Mouse (Mus musculus) heart, postnatal 0 days (tissue): ENCODE measurements around the gene Samd4. TPM values are rescaled to one million over a fixed set of nuclear protein-coding genes. Genes with fewer than 3 reads are reported as not detected.
A peak's percentile ranks its signal among the peaks of the same experiment; 100 is the strongest.

Experiments
- ATAC-seq: fragments of 200-750 bp; cut with Nextera tagmentation; 2 replicates; pipeline ENCODE4 v1.8.0; 2017; ENCODE audit warnings: low read depth, moderate number of reproducible peaks, moderate library complexity; ENCODE audit not compliant: insufficient read depth
- DNase-seq: peaks from one replicate; pipeline ENCODE4 v3.0.0-alpha.2; 2016; ENCODE audit warnings: low spot score
- H3K27ac ChIP-seq: fragments of 300-500 bp; sonication (generic); 2 replicates; pipeline ENCODE4 v1.5.1; 2014; ENCODE audit warnings: low read depth, mild to moderate bottlenecking
- H3K27me3 ChIP-seq: fragments of 300-500 bp; sonication (generic); 2 replicates; pipeline ENCODE4 v1.6.1; 2014; ENCODE audit warnings: low read length, mixed read lengths; ENCODE audit not compliant: control insufficient read depth, insufficient read depth
- H3K36me3 ChIP-seq: fragments of 300-500 bp; sonication (generic); replicated peaks from 2 replicates; pipeline ENCODE4 v1.6.1; 2014; ENCODE audit warnings: low read length, mixed read lengths; ENCODE audit not compliant: control insufficient read depth, insufficient read depth
- H3K4me1 ChIP-seq: fragments of 300-500 bp; sonication (generic); 2 replicates; pipeline ENCODE4 v1.6.1; 2014; ENCODE audit warnings: antibody characterized with exemption; ENCODE audit not compliant: control insufficient read depth, insufficient read depth
- H3K4me2 ChIP-seq: fragments of 300-500 bp; sonication (generic); 2 replicates; pipeline ENCODE4 v1.6.1; 2014; ENCODE audit warnings: low read depth, mild to moderate bottlenecking, low read length, moderate library complexity
- H3K4me3 ChIP-seq: fragments of 300-500 bp; sonication (generic); 2 replicates; pipeline ENCODE4 v1.5.1; 2014; ENCODE audit warnings: low read depth, low read length
- H3K9ac ChIP-seq: fragments of 300-500 bp; sonication (generic); replicated peaks from 2 replicates; pipeline ENCODE4 v1.6.1; 2014; ENCODE audit warnings: low read depth, low read length, mixed read lengths
- H3K9me3 ChIP-seq: fragments of 300-500 bp; sonication (generic); replicated peaks from 2 replicates; pipeline ENCODE4 v1.6.1; 2016; ENCODE audit warnings: low read length; ENCODE audit not compliant: control insufficient read depth
- CTCF ChIP-seq: IDR thresholded peaks from 2 replicates; pipeline ENCODE4 v1.5.1; 2016; ENCODE audit warnings: antibody characterized with exemption, control low read depth, low read depth
- EP300 ChIP-seq: IDR thresholded peaks from 2 replicates; pipeline ENCODE4 v1.6.1; 2016; ENCODE audit warnings: antibody characterized with exemption, low read depth
- WGBS: fragments of 180-500 bp; shearing (Covaris S2); extraction: QIAGEN DNeasy Blood & Tissue Kit; methylation state at CpG from one replicate; pipeline ENCODE4 v1.1.7; 2014; 5-methylcytosine and 5-hydroxymethylcytosine counted together
- polyA plus RNA-seq: library from polyadenylated mRNA; unstranded; fragments of >200 nt; fragmentation: Nextera tagmentation; extraction: Ambion mirVana; gene quantifications from 2 replicates; pipeline ENCODE4 v1.2.1, GENCODE M21; 2015
- total RNA-seq: library from RNA; depleted of rRNA; stranded (reverse); fragments of >200 nt; gene quantifications from 2 replicates; pipeline ENCODE4 v1.2.3, GENCODE M21; 2014; ENCODE audit warnings: low replicate concordance

The Samd4 gene
- total and polyA plus RNA-seq, 2 experiments from 2014 or later = 12.5 to 53.8 TPM

DNA sequence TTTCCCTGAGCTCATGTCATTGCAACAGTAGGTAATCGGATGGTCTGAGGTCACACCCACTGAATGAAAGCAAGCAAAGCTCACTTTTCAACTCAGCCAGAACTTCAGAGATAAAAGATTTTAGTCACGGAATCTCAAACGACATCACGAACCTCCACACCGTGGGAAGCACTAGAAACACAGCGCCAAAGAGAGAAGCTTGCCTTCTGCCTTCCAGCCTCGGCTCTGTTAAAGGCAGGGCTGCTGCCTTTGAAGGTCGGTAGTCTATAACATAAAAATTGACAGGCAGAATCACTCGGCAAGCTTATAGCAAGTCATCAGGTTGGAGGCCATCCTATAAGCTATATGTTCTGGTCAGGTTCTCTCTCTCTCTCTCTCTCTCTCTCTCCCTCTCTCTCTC lies 92.2 kb downstream of the Samd4 start:
- Histone ChIP-seq H3K4me1 (peaks cover 23% of the 10 kb centered on the region), H3K36me3 (0 out of 2 replicates have a peak, but pooled peaks cover 4% of the 10 kb centered on the region), H3K4me2 (no peak overlapping the region), H3K4me3 (no peak overlapping the region), H3K27me3 (no peaks in the 10 kb centered on the region), H3K27ac (no peak overlapping the region), H3K9ac (no peak overlapping the region), H3K9me3 (no peaks in the 10 kb centered on the region)
- ATAC-seq (no peak), DNase-seq (no peak)
- TF ChIP-seq EP300 (no peak), CTCF (no peak)
- WGBS = 63% methylated on average over 9 of the region's 9 CpGs

DNA sequence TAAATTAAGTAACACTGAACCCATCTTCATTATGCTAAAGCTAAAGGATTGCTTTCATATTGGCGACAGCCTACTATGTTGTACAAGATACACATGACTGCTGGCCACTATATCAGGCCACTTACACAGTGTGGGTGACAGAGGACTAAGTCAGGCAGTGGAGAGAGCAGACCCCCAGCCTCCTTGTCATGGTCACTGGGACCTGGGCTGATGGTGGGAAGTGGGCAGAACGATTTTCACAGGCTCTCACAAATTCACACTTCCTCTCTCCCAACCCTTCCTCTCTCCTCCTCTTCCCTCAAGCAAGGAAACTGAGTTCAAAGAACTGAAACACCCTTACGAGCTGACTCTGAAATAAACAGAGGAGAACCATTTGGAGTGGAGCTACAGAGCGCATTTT lies 93.3 kb downstream of the Samd4 start:
- Histone ChIP-seq H3K27ac (no peak overlapping the region), H3K36me3 (0 out of 2 replicates have a peak, but pooled peaks cover 4% of the 10 kb centered on the region), H3K9me3 (no peaks in the 10 kb centered on the region), H3K4me1 (peaks cover 33% of the 10 kb centered on the region), H3K9ac (no peak overlapping the region), H3K4me3 (no peak overlapping the region), H3K4me2 (no peak overlapping the region), H3K27me3 (no peaks in the 10 kb centered on the region)
- no peak for ATAC-seq
- TF ChIP-seq EP300 = no peak
- TF ChIP-seq CTCF = no peak
- 69% methylated on average over 4 of the region's 4 CpGs for WGBS
- no peak for DNase-seq

DNA sequence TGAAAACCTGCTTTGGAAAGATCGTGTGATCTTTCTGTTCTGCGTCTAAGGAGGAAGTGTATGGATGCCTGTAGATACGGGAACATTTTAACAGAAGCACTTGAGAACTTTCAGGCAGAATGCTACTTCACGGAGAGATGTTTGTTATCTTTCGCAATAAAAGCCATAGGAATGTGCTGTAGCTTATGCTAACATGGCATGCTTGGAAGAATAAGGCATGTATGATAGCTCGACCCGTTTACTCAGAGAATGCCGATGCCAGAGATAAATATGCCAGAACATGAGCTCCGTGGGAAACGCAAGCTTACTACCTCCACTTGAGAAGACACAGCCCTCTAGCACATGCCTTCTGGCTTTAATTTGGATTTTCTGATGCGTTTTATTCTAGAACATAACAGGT lies 94.1 kb downstream of the Samd4 start:
- H3K9ac ChIP-seq = no peak overlapping the region
- peaks cover 41% of the 10 kb centered on the region for H3K4me1 ChIP-seq
- H3K27me3 ChIP-seq = no peaks in the 10 kb centered on the region
- no peak for DNase-seq
- no peaks in the 10 kb centered on the region for H3K9me3 ChIP-seq
- no peak for ATAC-seq
- H3K4me2 ChIP-seq = no peak overlapping the region
- TF ChIP-seq EP300 = no peak
- no peak for TF ChIP-seq CTCF
- 39% methylated on average over 11 of the region's 11 CpGs for WGBS
- H3K4me3 ChIP-seq = no peak overlapping the region
- H3K36me3 ChIP-seq = 0 out of 2 replicates have a peak, but pooled peaks cover 3% of the 10 kb centered on the region
- no peak overlapping the region for H3K27ac ChIP-seq

DNA sequence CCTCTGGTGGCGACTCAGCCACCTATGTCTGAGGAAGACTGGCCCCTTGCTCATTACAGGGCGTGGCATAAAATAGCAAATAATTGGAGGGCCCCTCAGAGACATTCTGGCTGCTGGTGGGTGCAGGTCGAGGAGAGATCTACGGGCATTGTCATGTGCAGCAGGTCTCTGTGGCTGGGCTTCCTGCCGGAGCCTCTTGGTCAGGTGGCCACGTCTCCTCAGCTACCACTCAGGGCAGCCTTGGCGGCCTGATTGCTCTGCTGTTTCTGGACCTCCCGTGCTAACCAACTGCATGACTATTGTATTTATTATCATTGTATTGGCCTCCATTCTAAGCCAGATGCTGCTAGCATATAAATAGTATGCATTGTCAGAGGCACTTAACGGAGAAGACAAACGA lies 95.0 kb downstream of the Samd4 start:
- Histone ChIP-seq H3K4me1 (peaks cover 50% of the 10 kb centered on the region), H3K9ac (no peak overlapping the region), H3K27ac (peak overlapping the region; percentile 49), H3K9me3 (no peaks in the 10 kb centered on the region), H3K4me2 (peak overlapping the region; percentile 22; the same call in 1 of the 2 replicates), H3K36me3 (no peaks in the 10 kb centered on the region), H3K27me3 (no peaks in the 10 kb centered on the region), H3K4me3 (no peak overlapping the region)
- ATAC-seq = no peak
- no peak for TF ChIP-seq CTCF
- no peak for TF ChIP-seq EP300
- no peak for DNase-seq
- 25% methylated on average over 10 of the region's 10 CpGs for WGBS

DNA sequence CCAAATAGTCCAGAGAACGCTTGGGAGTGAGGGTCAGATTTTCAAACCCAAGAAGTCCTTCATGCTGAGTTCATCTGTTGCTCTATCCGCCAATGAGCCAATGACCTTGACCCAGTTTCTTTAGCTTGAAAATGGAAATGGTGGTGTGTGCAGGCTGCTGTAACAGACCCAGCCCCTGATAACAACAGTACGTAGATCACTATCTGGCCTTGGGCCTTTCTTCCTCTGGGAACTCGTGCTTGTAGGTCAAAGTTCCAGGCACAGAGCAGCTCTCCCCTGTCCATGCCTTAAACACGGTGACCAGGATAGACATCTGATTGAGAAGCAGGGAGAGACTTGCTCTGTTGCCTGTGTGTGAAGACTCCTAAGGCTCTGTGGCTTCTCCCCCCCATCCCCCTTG lies 96.5 kb downstream of the Samd4 start:
- H3K9ac ChIP-seq = no peak overlapping the region
- H3K4me3 ChIP-seq = no peak overlapping the region
- 64% methylated on average over 5 of the region's 5 CpGs for WGBS
- TF ChIP-seq EP300 (no peak), CTCF (no peak)
- H3K27ac ChIP-seq = no peak overlapping the region
- DNase-seq (no peak), ATAC-seq (no peak)
- H3K36me3 ChIP-seq = no peaks in the 10 kb centered on the region
- no peak overlapping the region for H3K4me2 ChIP-seq
- H3K27me3 ChIP-seq = no peaks in the 10 kb centered on the region
- H3K9me3 ChIP-seq = no peaks in the 10 kb centered on the region
- H3K4me1 ChIP-seq = peaks cover 62% of the 10 kb centered on the region

DNA sequence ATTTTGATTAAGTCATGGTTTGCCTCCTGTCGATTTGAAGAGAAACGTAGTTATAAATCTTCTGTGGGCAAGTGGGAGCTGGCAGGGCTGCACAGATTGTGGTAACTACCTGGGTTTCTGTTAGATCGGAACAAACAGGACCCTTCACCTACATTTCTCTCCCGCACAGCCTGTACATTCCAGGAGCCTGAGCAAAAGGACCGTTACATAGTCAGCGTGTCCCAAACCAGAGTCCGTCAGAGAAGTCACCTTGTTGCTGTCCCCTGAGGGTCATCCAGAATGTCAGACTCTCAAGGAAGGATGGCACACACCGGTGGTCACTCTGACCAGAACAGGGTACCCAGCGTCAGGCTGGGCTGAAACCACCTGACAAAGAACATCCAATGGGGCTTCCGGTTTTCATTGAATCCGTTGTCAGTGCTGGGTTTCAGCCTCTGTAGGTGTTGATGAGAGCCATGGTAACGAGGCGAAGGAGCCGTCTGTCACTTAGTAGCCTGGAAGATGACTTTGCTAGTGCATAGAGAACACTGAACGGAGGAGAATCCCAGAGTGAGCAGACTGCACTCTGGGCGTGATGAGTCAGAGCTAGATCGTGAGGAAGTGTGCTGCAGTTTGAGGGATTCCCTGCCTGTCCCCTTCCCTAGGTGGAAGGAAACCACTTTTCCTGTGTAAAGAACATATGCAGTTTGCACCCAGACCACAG lies 98.2 kb downstream of the Samd4 start:
- H3K4me2 ChIP-seq = peak overlapping the region; percentile 9; the same call in 1 of the 2 replicates

More for the DNA sequence above, 98.2 kb downstream of the Samd4 start:
- ATAC-seq (peak; percentile 71), DNase-seq (peak; percentile 61)
- no peaks in the 10 kb centered on the region for H3K9me3 ChIP-seq
- peak overlapping the region; percentile 32 for H3K27ac ChIP-seq
- no peak overlapping the region for H3K9ac ChIP-seq
- TF ChIP-seq EP300 = no peak
- no peak for TF ChIP-seq CTCF
- H3K27me3 ChIP-seq = no peaks in the 10 kb centered on the region
- H3K4me3 ChIP-seq = no peak overlapping the region
- no peaks in the 10 kb centered on the region for H3K36me3 ChIP-seq
- peaks cover 75% of the 10 kb centered on the region for H3K4me1 ChIP-seq
- WGBS = 38% methylated on average over 17 of the region's 17 CpGs
